Mouse (Mus musculus) C2C12 (cell line): ENCODE results near the gene Gm17660.

Source experiments
- CEBPB ChIP-seq: IDR thresholded peaks from one replicate; pipeline ENCODE4 v1.6.1; 2011; ENCODE audit warnings: low read depth, mild to moderate bottlenecking, control low read depth, moderate library complexity
- CTCF ChIP-seq: IDR thresholded peaks from one replicate; pipeline ENCODE4 v1.5.1; 2011; ENCODE audit not compliant: control insufficient read depth, insufficient read depth, insufficient read length

- TF ChIP-seq CTCF (no peak), CEBPB (no peak)
Measured at GRCm38 (mm10) chr5:104068751-104069150, 8.7 kb downstream of the Gm17660 start.
